Mouse (Mus musculus) stomach, postnatal 0 days (tissue): ENCODE measurements around the gene Cdc40. TPM values are rescaled to one million over a fixed set of nuclear protein-coding genes. Genes with fewer than 3 reads are reported as not detected.

Source experiments
- ATAC-seq: fragments of 200-750 bp; cut with Nextera tagmentation; 2 replicates; pipeline ENCODE4 v1.8.0; 2017; ENCODE audit not compliant: low FRiP score, low TSS enrichment
- DNase-seq: peaks from one replicate; pipeline ENCODE4 v3.0.0-alpha.2; 2016; ENCODE audit warnings: low spot score
- H3K27ac ChIP-seq: fragments of 300-500 bp; sonication (generic); replicated peaks from 2 replicates; pipeline ENCODE4 v1.5.1; 2014; ENCODE audit warnings: mild to moderate bottlenecking, control low read depth
- H3K27me3 ChIP-seq: fragments of 300-500 bp; sonication (generic); 2 replicates; pipeline ENCODE4 v1.6.1; 2014; ENCODE audit warnings: low read length; ENCODE audit not compliant: control insufficient read depth, insufficient read depth
- H3K36me3 ChIP-seq: fragments of 300-500 bp; sonication (generic); 2 replicates; pipeline ENCODE4 v1.6.1; 2014; ENCODE audit warnings: low read length, mixed read lengths; ENCODE audit not compliant: control insufficient read depth, insufficient read depth
- H3K4me1 ChIP-seq: fragments of 300-500 bp; sonication (generic); replicated peaks from 2 replicates; pipeline ENCODE4 v1.6.1; 2014; ENCODE audit warnings: antibody characterized with exemption; ENCODE audit not compliant: control insufficient read depth, insufficient read depth
- H3K4me2 ChIP-seq: fragments of 300-500 bp; sonication (generic); replicated peaks from 2 replicates; pipeline ENCODE4 v1.6.1; 2014; ENCODE audit warnings: low read depth, mild to moderate bottlenecking, control low read depth, moderate library complexity
- H3K4me3 ChIP-seq: fragments of 300-500 bp; sonication (generic); 2 replicates; pipeline ENCODE4 v1.5.1; 2014; ENCODE audit warnings: low read depth, low read length, control low read depth
- H3K9ac ChIP-seq: fragments of 300-500 bp; sonication (generic); 2 replicates; pipeline ENCODE4 v1.6.1; 2014; ENCODE audit warnings: mild to moderate bottlenecking, low read length, control low read depth, mixed read lengths
- H3K9me3 ChIP-seq: fragments of 300-500 bp; sonication (generic); 2 replicates; pipeline ENCODE4 v1.6.1; 2016; ENCODE audit warnings: low read length; ENCODE audit not compliant: control insufficient read depth
- CTCF ChIP-seq: IDR thresholded peaks from 2 replicates; pipeline ENCODE4 v1.5.1; 2016; ENCODE audit warnings: antibody characterized with exemption, low read depth, mild to moderate bottlenecking, moderate library complexity
- EP300 ChIP-seq: optimal IDR thresholded peaks from 2 replicates; pipeline ENCODE3; 2016; ENCODE audit warnings: antibody characterized with exemption
- WGBS: fragments of 180-500 bp; shearing (Covaris S2); extraction: QIAGEN DNeasy Blood & Tissue Kit; methylation state at CpG from one replicate; pipeline ENCODE4 v1.1.7; 2014; 5-methylcytosine and 5-hydroxymethylcytosine counted together
- polyA plus RNA-seq: library from polyadenylated mRNA; unstranded; fragments of >200 nt; fragmentation: Nextera tagmentation; extraction: Ambion mirVana; gene quantifications from 2 replicates; pipeline ENCODE4 v1.2.1, GENCODE M21; 2015

Gene Cdc40
- polyA plus RNA-seq, 1 experiment from 2014 or later: 11.7 TPM

DNA sequence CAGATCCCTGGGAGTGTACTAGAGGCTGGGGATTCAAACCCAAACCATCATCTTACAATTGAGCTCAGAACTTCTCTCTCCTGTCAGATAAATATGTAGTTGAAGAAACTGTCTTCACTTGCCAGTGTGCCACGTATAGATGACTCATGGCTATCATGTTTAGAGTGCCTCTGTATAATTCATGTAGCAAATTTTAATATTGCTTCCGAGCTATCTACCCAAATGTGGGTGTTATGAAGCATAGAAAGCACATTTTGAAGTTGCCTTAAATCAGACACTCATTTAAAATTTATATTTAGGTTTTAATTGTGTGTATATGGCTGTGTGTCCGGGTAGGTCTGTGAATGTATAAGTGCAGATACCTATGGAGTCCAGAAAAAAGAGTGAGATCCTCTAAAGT, 91.0 kb downstream of the Cdc40 start:
- Histone ChIP-seq H3K27me3 (no peaks in the 10 kb centered on the region), H3K4me2 (no peak overlapping the region), H3K36me3 (no peaks in the 10 kb centered on the region), H3K4me3 (no peak overlapping the region), H3K9ac (no peak overlapping the region), H3K4me1 (no peaks in the 10 kb centered on the region), H3K27ac (no peak overlapping the region), H3K9me3 (no peaks in the 10 kb centered on the region)
- TF ChIP-seq CTCF (no peak), EP300 (no peak)
- ATAC-seq (no peak), DNase-seq (no peak)
- WGBS: 82% methylated on average over 3 of the region's 3 CpGs

DNA sequence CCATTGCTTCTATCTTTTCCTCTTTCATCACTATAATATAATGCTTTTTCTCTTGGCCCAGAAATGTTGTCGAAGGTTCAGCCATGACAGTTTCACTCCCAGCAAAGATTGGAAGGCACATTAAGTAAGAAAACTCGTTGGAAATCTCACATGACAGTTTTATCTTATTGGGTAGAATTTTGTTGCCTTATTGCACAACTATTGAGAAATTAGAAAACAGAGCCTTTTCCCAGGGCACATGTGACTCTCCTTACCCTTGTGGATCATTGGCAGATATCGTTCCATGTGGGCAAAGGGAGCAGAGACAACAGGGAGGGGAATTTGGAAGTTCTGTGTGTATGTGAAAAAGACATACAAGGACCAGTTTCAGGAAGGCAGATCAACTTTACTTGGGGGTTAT, 92.7 kb downstream of the Cdc40 start:
- 76% methylated on average over 3 of the region's 3 CpGs for WGBS
- Histone ChIP-seq H3K4me1 (no peaks in the 10 kb centered on the region), H3K4me2 (no peak overlapping the region), H3K27ac (no peak overlapping the region), H3K4me3 (no peak overlapping the region), H3K9ac (no peak overlapping the region), H3K9me3 (no peaks in the 10 kb centered on the region), H3K36me3 (no peaks in the 10 kb centered on the region), H3K27me3 (no peaks in the 10 kb centered on the region)
- ATAC-seq (no peak), DNase-seq (no peak)
- no peak for TF ChIP-seq EP300
- TF ChIP-seq CTCF: no peak

Other genes with a start within 250 kb of the Cdc40 start
- 1.9 and 2.2 TPM in 2 replicates for gene Mettl24, start 200.0 kb downstream of the Cdc40 start, polyA plus RNA-seq
- gene Wasf1, start 164 bp upstream of the Cdc40 start, polyA plus RNA-seq: 3.2 and 4.0 TPM in 2 replicates
- 0.07 and 0.11 TPM in 2 replicates for gene Gpr6, start 189.0 kb upstream of the Cdc40 start, polyA plus RNA-seq